ENCODE assay signal across 9 mouse cellular contexts in the genomic region with DNA sequence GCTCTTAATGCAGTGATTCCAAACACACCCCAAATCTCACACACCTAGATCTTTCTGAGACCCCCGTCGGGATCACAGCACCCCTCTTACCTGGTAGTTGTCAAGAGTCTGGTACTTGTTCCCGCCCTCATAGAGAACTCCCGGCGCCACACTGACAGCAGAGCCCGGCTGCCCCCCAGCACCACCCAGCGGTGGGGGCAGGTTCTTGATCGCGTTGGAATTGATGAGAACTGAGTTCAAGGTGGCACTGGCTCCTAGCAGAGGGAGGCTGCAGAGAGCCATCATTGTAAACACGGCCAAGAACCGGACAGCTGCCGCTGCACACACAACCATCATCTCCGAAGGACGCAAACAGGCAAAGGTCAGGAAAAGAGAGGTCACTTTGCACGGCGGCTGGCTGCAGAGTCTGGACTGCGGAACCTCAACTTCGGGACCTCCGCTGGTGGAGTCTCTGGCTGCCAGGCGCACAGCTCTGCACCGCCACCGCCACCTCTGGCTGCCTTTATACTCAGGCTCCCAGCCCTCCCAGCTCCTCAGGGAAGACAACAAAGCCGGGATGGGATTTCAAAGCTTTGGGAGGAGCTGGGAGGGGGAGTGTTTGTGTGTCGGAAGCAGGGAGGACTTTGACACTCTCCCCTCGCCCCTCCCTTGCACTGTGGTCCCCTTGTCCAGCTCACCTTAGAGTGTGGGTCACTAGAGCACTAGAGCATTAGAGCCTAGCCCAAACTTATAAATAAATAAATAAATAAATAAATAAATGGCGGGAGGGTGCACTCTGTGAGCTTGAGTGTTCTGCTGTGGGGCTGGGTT. TPM values are rescaled to one million over a fixed set of nuclear protein-coding genes. Genes with fewer than 3 reads are reported as not detected.
DNase-seq lines count a peak whose midpoint lies in the region; ATAC-seq lines count a peak whose summit lies in the region.
"Had no signal": no experiment of that assay in that cellular context is flagged by ENCODE, and none has a peak within 500 bp of the region (broad histone marks: within the 10 kb centered on the region; RNA-seq: fewer than 3 reads in every experiment).

A gene (minus strand): TSS at position 622 of the 810 bp plus-strand sequence.

- under 1% methylated on average over 26 of the region's 26 CpGs for WGBS in heart, embryonic 12.5 days
- under 1% methylated on average over 26 of the region's 26 CpGs for WGBS in hindbrain, embryonic 11.5 days
- WGBS in limb, embryonic 12.5 days: under 1% methylated on average over 26 of the region's 26 CpGs
- 0% methylated on average over 26 of the region's 26 CpGs for WGBS in midbrain, embryonic 15.5 days

- H3K4me3 ChIP-seq in heart, embryonic 12.5 days: peak within 1 kb of the TSS; percentile 54
- peak within 1 kb of the TSS; percentile 35 for H3K4me3 ChIP-seq in hindbrain, embryonic 11.5 days (ENCODE audit: low read depth, low read length)
- H3K4me3 ChIP-seq in limb, embryonic 12.5 days (replicated peaks): peak within 1 kb of the TSS; percentile 42
- peak within 1 kb of the TSS; percentile 39 for H3K4me3 ChIP-seq in midbrain, embryonic 15.5 days

- peaks cover 30% of the 10 kb centered on the region for H3K27me3 ChIP-seq in heart, embryonic 12.5 days (replicated peaks)
- peaks cover 37% of the 10 kb centered on the region for H3K27me3 ChIP-seq in hindbrain, embryonic 11.5 days (ENCODE audit: control insufficient read depth, insufficient read depth, low read length)
- H3K27me3 ChIP-seq in limb, embryonic 12.5 days: peaks cover 40% of the 10 kb centered on the region
- H3K27me3 ChIP-seq in midbrain, embryonic 15.5 days (replicated peaks): peaks cover 30% of the 10 kb centered on the region
- H3K27me3 ChIP-seq: CH12.LX had no signal

- no peak for DNase-seq in heart, adult 18-20 months
- peak; percentile 87 for DNase-seq in embryo, embryonic 10 days (ENCODE audit: low spot score)
- DNase-seq in hindbrain, embryonic 11.5 days (ENCODE audit: low spot score): peak; percentile 78
- DNase-seq in layer of hippocampus, adult 9-10 months (ENCODE audit: low spot score): no peak
- DNase-seq in spleen, adult 12 weeks (ENCODE audit: low spot score): no peak

- H3K4me1 ChIP-seq in heart, embryonic 12.5 days (replicated peaks): peaks cover 20% of the 10 kb centered on the region
- peaks cover 5% of the 10 kb centered on the region for H3K4me1 ChIP-seq in hindbrain, embryonic 11.5 days (replicated peaks; ENCODE audit: control insufficient read depth, insufficient read depth, low read length)
- H3K4me1 ChIP-seq in limb, embryonic 12.5 days (replicated peaks): peaks cover 15% of the 10 kb centered on the region
- peaks cover 31% of the 10 kb centered on the region for H3K4me1 ChIP-seq in midbrain, embryonic 15.5 days

- H3K9ac ChIP-seq in heart, embryonic 12.5 days: peak within 1 kb of the TSS; percentile 58
- peak within 1 kb of the TSS; percentile 28; the same call in 1 of the 2 replicates for H3K9ac ChIP-seq in hindbrain, embryonic 11.5 days (ENCODE audit: low read depth, low read length)
- H3K9ac ChIP-seq in limb, embryonic 12.5 days (replicated peaks): peak within 1 kb of the TSS; percentile 24
- H3K9ac ChIP-seq in midbrain, embryonic 15.5 days: peak within 1 kb of the TSS; percentile 26; the same call in 1 of the 2 replicates

- ATAC-seq in heart, embryonic 12.5 days (ENCODE audit: insufficient number of reproducible peaks, low FRiP score): peak; percentile 68
- peak; percentile 79 for ATAC-seq in hindbrain, embryonic 11.5 days (ENCODE audit: low FRiP score)
- peak; percentile 74 for ATAC-seq in limb, embryonic 12.5 days (ENCODE audit: insufficient number of reproducible peaks, insufficient read depth, low FRiP score, low TSS enrichment, low read depth)
- peak; percentile 81 for ATAC-seq in midbrain, embryonic 15.5 days (replicated peaks)

- H3K9me3 ChIP-seq in heart, embryonic 12.5 days (replicated peaks): no peaks in the 10 kb centered on the region
- no peaks in the 10 kb centered on the region for H3K9me3 ChIP-seq in hindbrain, embryonic 11.5 days (ENCODE audit: control insufficient read depth, low read length)
- no peaks in the 10 kb centered on the region for H3K9me3 ChIP-seq in limb, embryonic 12.5 days
- no peaks in the 10 kb centered on the region for H3K9me3 ChIP-seq in midbrain, embryonic 15.5 days

- peak within 1 kb of the TSS; percentile 86 for H3K4me2 ChIP-seq in heart, embryonic 12.5 days
- peak within 1 kb of the TSS; percentile 68 for H3K4me2 ChIP-seq in hindbrain, embryonic 11.5 days (replicated peaks; ENCODE audit: low read depth, low read length)
- H3K4me2 ChIP-seq in limb, embryonic 12.5 days: peak within 1 kb of the TSS; percentile 68
- H3K4me2 ChIP-seq in midbrain, embryonic 15.5 days: peak within 1 kb of the TSS; percentile 72

- H3K27ac ChIP-seq in heart, embryonic 12.5 days (ENCODE audit: poor library complexity, severe bottlenecking): no peak within 1 kb of the TSS
- H3K27ac ChIP-seq in hindbrain, embryonic 11.5 days (ENCODE audit: low read depth, low read length): no peak within 1 kb of the TSS
- H3K27ac ChIP-seq in limb, embryonic 12.5 days: no peak within 1 kb of the TSS
- peak within 1 kb of the TSS; percentile 48 for H3K27ac ChIP-seq in midbrain, embryonic 15.5 days

- H3K36me3 ChIP-seq in heart, embryonic 12.5 days: no peaks in the 10 kb centered on the region
- H3K36me3 ChIP-seq in hindbrain, embryonic 11.5 days (ENCODE audit: control insufficient read depth, insufficient read depth, low read length): no peaks in the 10 kb centered on the region
- H3K36me3 ChIP-seq in limb, embryonic 12.5 days: no peaks in the 10 kb centered on the region
- H3K36me3 ChIP-seq in midbrain, embryonic 15.5 days (replicated peaks): no peaks in the 10 kb centered on the region

RNA-seq across cellular contexts. Expression of the gene that starts here (rescaled TPM):
- polyA plus RNA-seq in heart, embryonic 12.5 days (2016; fragmentation: Nextera tagmentation; extraction: Ambion mirVana): 0.82 and 1.6 TPM in 2 replicates
- not detected for total RNA-seq in heart, adult 18-20 months (2021)
- 3.6 and 3.9 TPM in 2 replicates for polyA plus RNA-seq in hindbrain, embryonic 11.5 days (2014; fragmentation: Nextera tagmentation; extraction: Ambion mirVana)
- 5.6 and 6.3 TPM in 2 replicates for polyA plus RNA-seq in limb, embryonic 12.5 days (2016; fragmentation: Nextera tagmentation; extraction: Ambion mirVana)
- 2.0 and 2.5 TPM in 2 replicates for polyA plus RNA-seq in midbrain, embryonic 15.5 days (2015; fragmentation: Nextera tagmentation; extraction: Ambion mirVana)
- total RNA-seq: CH12.LX had no signal

Comparison
In these comparisons a context has a peak if more than half of its experiments do, and no peak if none do; other contexts are left out.
1. DNase-seq: peak in embryo, embryonic 10 days (single experiment) and hindbrain, embryonic 11.5 days (single experiment); none in heart, adult 18-20 months (0 of 2), layer of hippocampus, adult 9-10 months (single experiment) and spleen, adult 12 weeks (single experiment).
2. Peak in every context shown above with its lines, with median percentiles within 50 percentile points of each other: ATAC-seq, H3K4me2 ChIP-seq, H3K4me3 ChIP-seq and H3K9ac ChIP-seq.